Mouse (Mus musculus) forebrain, embryonic 12.5 days (tissue): ENCODE measurements around the gene C2cd2l. TPM values are rescaled to one million over a fixed set of nuclear protein-coding genes. Genes with fewer than 3 reads are reported as not detected.

Experiments used
- ATAC-seq: fragments of 200-750 bp; cut with Nextera tagmentation; 2 replicates; pipeline ENCODE4 v1.8.0; 2017; ENCODE audit warnings: moderate TSS enrichment; ENCODE audit not compliant: low FRiP score
- H3K27ac ChIP-seq: fragments of 300-500 bp; sonication (generic); 2 replicates; pipeline ENCODE4 v1.5.1; 2016; ENCODE audit warnings: mild to moderate bottlenecking
- H3K27me3 ChIP-seq: fragments of 300-500 bp; sonication (generic); 2 replicates; pipeline ENCODE4 v1.6.1; 2016; ENCODE audit warnings: mild to moderate bottlenecking
- H3K36me3 ChIP-seq: fragments of 300-500 bp; sonication (generic); replicated peaks from 2 replicates; pipeline ENCODE4 v1.6.1; 2016; ENCODE audit warnings: mild to moderate bottlenecking
- H3K4me1 ChIP-seq: fragments of 300-500 bp; sonication (generic); 2 replicates; pipeline ENCODE4 v1.6.1; 2016
- H3K4me2 ChIP-seq: fragments of 300-500 bp; sonication (generic); 2 replicates; pipeline ENCODE4 v1.6.1; 2016; ENCODE audit warnings: mild to moderate bottlenecking, moderate library complexity
- H3K4me3 ChIP-seq: fragments of 300-500 bp; sonication (generic); replicated peaks from 2 replicates; pipeline ENCODE4 v1.5.1; 2016; ENCODE audit warnings: mild to moderate bottlenecking
- H3K9ac ChIP-seq: fragments of 300-500 bp; sonication (generic); 2 replicates; pipeline ENCODE4 v1.6.1; 2016; ENCODE audit warnings: mild to moderate bottlenecking
- H3K9me3 ChIP-seq: fragments of 300-500 bp; sonication (generic); 2 replicates; pipeline ENCODE4 v1.6.1; 2016
- WGBS: fragments of 180-500 bp; shearing (Covaris S2); methylation state at CpG from one replicate; pipeline ENCODE4 v1.1.7; 2016; 5-methylcytosine and 5-hydroxymethylcytosine counted together
- polyA plus RNA-seq: library from polyadenylated mRNA; unstranded; fragments of >200 nt; fragmentation: Nextera tagmentation; extraction: Ambion mirVana; gene quantifications from 2 replicates; pipeline ENCODE4 v1.2.1, GENCODE M21; 2016

The C2cd2l gene
- polyA plus RNA-seq, 1 experiment from 2014 or later, result 16.5 TPM

- Histone ChIP-seq H3K9ac (peak overlapping the region; percentile 94), H3K4me3 (peak overlapping the region; percentile 86), H3K36me3 (peaks cover 23% of the 10 kb centered on the region), H3K4me1 (peaks cover 32% of the 10 kb centered on the region), H3K27me3 (no peaks in the 10 kb centered on the region), H3K27ac (peak overlapping the region; percentile 74), H3K9me3 (no peaks in the 10 kb centered on the region), H3K4me2 (peak overlapping the region; percentile 94)
- WGBS, result 2% methylated on average over 37 of the region's 37 CpGs
- ATAC-seq, result peak; percentile 12; the same call in 1 of the 2 replicates
Observed at GRCm38 (mm10) chr9:44319105-44319886, 789 bp downstream of the C2cd2l start.

DNA sequence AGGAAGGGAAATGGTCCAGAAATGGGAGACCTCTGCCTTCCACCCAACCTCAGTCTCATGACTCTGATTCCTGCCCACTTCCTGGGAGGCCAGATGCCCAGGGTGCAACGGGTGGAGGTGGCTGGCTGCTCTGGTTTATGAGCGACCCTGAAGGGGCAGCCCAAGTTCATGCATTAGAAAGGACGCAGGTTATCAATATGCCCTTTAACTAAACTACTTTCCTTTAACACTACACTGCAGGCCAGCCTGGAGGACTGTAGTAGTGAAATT is 1.3 kb downstream of the C2cd2l start:
- peaks cover 29% of the 10 kb centered on the region for H3K36me3 ChIP-seq
- no peak for ATAC-seq
- H3K27ac ChIP-seq, result no peak overlapping the region
- H3K27me3 ChIP-seq, result no peaks in the 10 kb centered on the region
- peak overlapping the region; percentile 86 for H3K4me3 ChIP-seq
- H3K4me1 ChIP-seq, result peaks cover 35% of the 10 kb centered on the region
- H3K4me2 ChIP-seq, result peak overlapping the region; percentile 94
- H3K9ac ChIP-seq, result peak overlapping the region; percentile 94
- no peaks in the 10 kb centered on the region for H3K9me3 ChIP-seq
- WGBS, result 26% methylated on average over 3 of the region's 3 CpGs

DNA sequence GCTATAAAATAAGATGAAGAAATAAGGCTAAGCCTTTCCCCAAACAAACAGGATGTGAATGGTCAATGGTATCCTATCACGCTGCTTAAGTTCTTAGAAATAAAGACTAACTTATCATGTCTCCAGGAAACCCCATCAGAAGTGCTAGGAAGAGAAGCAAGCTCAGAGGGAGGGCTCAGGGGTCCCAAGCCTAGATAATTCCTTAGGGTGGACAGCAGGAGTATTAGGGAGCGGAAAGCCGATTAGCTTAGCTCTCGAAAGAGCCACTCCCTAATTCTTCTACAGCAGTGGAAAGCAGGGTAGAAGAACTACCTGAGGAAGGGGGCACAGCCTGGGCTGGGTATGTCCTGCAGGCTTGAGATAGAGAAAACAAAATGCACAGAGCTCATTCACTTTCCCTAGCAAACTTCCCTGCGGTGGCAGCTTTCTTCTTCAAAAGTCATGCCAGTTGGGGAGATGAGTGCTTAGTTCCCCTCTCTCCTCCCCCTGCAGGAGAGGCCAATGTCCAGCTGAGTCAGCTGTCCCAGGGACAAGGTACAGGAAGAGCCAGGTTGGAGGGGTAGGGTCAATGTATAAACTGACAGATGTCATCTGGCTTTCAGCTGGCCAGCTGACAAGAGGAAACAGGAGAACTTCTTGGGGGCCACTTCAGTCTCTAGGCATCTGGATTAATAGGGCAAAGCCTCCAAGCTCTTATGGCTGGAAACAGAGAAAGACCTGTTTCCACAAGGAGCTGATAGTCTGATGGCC is 1.8 kb downstream of the C2cd2l start:
- Histone ChIP-seq H3K9ac (0 out of 2 replicates have a peak overlapping the region, but pooled peaks have one; percentile 94), H3K4me1 (peaks cover 35% of the 10 kb centered on the region), H3K4me2 (peak overlapping the region; percentile 94), H3K36me3 (peaks cover 34% of the 10 kb centered on the region), H3K9me3 (no peaks in the 10 kb centered on the region), H3K27me3 (no peaks in the 10 kb centered on the region), H3K27ac (no peak overlapping the region), H3K4me3 (peak overlapping the region; percentile 86)
- no peak for ATAC-seq
- 57% methylated on average over 5 of the region's 5 CpGs for WGBS

GRCm38 (mm10) chr9:44317452-44317851 is 2.6 kb downstream of the C2cd2l start:
- Histone ChIP-seq H3K36me3 (peaks cover 40% of the 10 kb centered on the region), H3K4me3 (no peak overlapping the region), H3K9me3 (no peaks in the 10 kb centered on the region), H3K9ac (no peak overlapping the region), H3K4me2 (peak overlapping the region; percentile 94; the same call in 1 of the 2 replicates), H3K4me1 (peaks cover 35% of the 10 kb centered on the region), H3K27ac (no peak overlapping the region), H3K27me3 (no peaks in the 10 kb centered on the region)
- 76% methylated on average over 4 of the region's 4 CpGs for WGBS
- no peak for ATAC-seq

- Histone ChIP-seq H3K27me3 (peaks cover 4% of the 10 kb centered on the region), H3K27ac (no peak overlapping the region), H3K9me3 (no peaks in the 10 kb centered on the region), H3K9ac (no peak overlapping the region), H3K36me3 (peaks cover 47% of the 10 kb centered on the region), H3K4me1 (peaks cover 43% of the 10 kb centered on the region), H3K4me3 (no peak overlapping the region), H3K4me2 (no peak overlapping the region)
- no peak for ATAC-seq
- WGBS, result 94% methylated on average over 18 of the region's 18 CpGs
Observed at GRCm38 (mm10) chr9:44314910-44315309, 5.2 kb downstream of the C2cd2l start.

DNA sequence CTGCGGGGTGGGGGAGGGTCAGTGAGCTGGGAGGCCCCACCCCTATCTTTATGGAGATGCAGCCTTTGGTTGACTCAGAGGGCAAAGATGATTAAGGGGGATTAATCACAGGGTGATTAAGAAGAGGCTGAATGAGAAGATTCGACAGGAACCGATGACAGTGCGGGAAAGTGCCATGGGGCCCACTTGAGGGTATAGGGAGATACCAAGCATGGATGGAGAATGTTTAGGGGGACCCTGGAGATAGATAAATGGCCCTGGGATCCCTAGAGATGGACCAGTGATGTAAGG is 5.9 kb downstream of the C2cd2l start:
- Histone ChIP-seq H3K4me1 (peaks cover 41% of the 10 kb centered on the region), H3K4me2 (no peak overlapping the region), H3K4me3 (no peak overlapping the region), H3K9me3 (no peaks in the 10 kb centered on the region), H3K27me3 (peaks cover 4% of the 10 kb centered on the region), H3K27ac (no peak overlapping the region), H3K36me3 (peaks cover 47% of the 10 kb centered on the region), H3K9ac (no peak overlapping the region)
- WGBS, result 59% methylated on average over 4 of the region's 4 CpGs
- ATAC-seq, result no peak

- H3K9me3 ChIP-seq, result no peaks in the 10 kb centered on the region
- no peak overlapping the region for H3K9ac ChIP-seq
- peaks cover 35% of the 10 kb centered on the region for H3K4me1 ChIP-seq
- H3K36me3 ChIP-seq, result peaks cover 47% of the 10 kb centered on the region
- H3K27ac ChIP-seq, result no peak overlapping the region; the same call in 1 of the 2 replicates
- H3K4me3 ChIP-seq, result no peak overlapping the region
- WGBS, result 74% methylated on average over 19 of the region's 19 CpGs
- H3K27me3 ChIP-seq, result peaks cover 4% of the 10 kb centered on the region
- H3K4me2 ChIP-seq, result no peak overlapping the region
- ATAC-seq, result no peak
Observed at GRCm38 (mm10) chr9:44313476-44314256, 6.4 kb downstream of the C2cd2l start.

GRCm38 (mm10) chr9:44311136-44312134 is 8.7 kb downstream of the C2cd2l start:
- Histone ChIP-seq H3K27ac (peak overlapping the region; percentile 36; the same call in 1 of the 2 replicates), H3K9me3 (no peaks in the 10 kb centered on the region), H3K4me3 (peak overlapping the region; percentile 4; the same call in 1 of the 2 replicates), H3K36me3 (peaks cover 46% of the 10 kb centered on the region), H3K4me1 (peaks cover 18% of the 10 kb centered on the region), H3K27me3 (peaks cover 4% of the 10 kb centered on the region), H3K4me2 (peak overlapping the region; percentile 19; the same call in 1 of the 2 replicates), H3K9ac (peak overlapping the region; percentile 12; the same call in 1 of the 2 replicates)
- ATAC-seq, result no peak
- 4% methylated on average over 27 of the region's 27 CpGs for WGBS

GRCm38 (mm10) chr9:44310750-44311135 is 9.3 kb downstream of the C2cd2l start:
- no peaks in the 10 kb centered on the region for H3K9me3 ChIP-seq
- 29% methylated on average over 10 of the region's 10 CpGs for WGBS
- no peak overlapping the region for H3K27ac ChIP-seq
- 0 out of 2 replicates have a peak overlapping the region, but pooled peaks have one; percentile 4 for H3K4me3 ChIP-seq
- peak overlapping the region; percentile 12; the same call in 1 of the 2 replicates for H3K9ac ChIP-seq
- peaks cover 18% of the 10 kb centered on the region for H3K4me1 ChIP-seq
- no peak for ATAC-seq
- 0 out of 2 replicates have a peak overlapping the region, but pooled peaks have one; percentile 19 for H3K4me2 ChIP-seq
- peaks cover 4% of the 10 kb centered on the region for H3K27me3 ChIP-seq
- H3K36me3 ChIP-seq, result peaks cover 39% of the 10 kb centered on the region

DNA sequence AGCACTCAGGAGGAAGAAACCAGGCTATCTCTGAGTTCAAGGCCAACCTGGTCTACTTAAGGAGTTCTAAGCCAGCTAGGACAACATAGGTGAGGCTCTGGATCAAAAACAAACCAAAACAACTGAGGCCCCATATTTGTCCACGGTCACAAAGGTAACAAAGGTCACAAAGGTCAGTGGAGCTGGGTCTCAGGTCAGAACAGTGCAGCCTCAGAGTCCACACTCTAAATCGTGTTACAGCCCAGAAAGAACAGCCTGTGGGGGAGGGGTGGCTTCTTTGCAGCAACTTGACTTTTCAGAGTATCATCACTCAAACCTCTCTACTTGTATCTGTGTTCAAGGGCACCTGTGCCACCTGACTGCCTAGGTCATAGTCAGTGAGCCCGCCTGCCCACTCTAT is 10.3 kb downstream of the C2cd2l start:
- Histone ChIP-seq H3K9ac (no peak overlapping the region), H3K9me3 (no peaks in the 10 kb centered on the region), H3K36me3 (peaks cover 29% of the 10 kb centered on the region), H3K27me3 (peaks cover 4% of the 10 kb centered on the region), H3K4me2 (no peak overlapping the region), H3K4me1 (peaks cover 20% of the 10 kb centered on the region), H3K27ac (no peak overlapping the region), H3K4me3 (no peak overlapping the region)
- WGBS, result 53% methylated on average over 3 of the region's 3 CpGs
- no peak for ATAC-seq

DNA sequence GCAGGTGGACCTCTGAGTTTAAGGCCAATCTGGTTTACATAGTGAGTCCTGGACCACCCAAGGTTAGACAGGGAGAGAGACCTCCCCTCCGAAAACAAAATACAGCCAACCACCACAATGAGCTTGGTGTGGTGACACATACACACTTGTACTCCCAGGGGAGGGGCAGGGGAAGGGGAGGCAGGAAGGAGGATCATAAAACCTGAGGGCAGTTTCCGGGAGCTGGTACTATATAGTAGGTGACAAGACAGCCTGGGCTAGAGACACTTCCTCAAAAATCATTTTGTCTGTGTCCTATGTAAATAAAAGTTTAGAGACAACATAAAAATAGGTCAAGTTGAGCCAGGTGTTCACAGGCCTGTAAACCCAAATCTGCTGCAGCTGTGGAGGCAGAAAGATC is 12.8 kb downstream of the C2cd2l start:
- Histone ChIP-seq H3K27ac (no peak overlapping the region), H3K4me2 (no peak overlapping the region), H3K9me3 (no peaks in the 10 kb centered on the region), H3K4me1 (peaks cover 30% of the 10 kb centered on the region), H3K27me3 (peaks cover 4% of the 10 kb centered on the region), H3K36me3 (peaks cover 13% of the 10 kb centered on the region), H3K4me3 (no peak overlapping the region), H3K9ac (no peak overlapping the region)
- 98% methylated on average over 2 of the region's 2 CpGs for WGBS
- ATAC-seq, result no peak
